Mouse (Mus musculus) layer of hippocampus, adult 9-11 months (tissue): Measurements from ENCODE around the gene Stx1b.
"Not testable (repeated sequence)": the region's sequence is repeated elsewhere in the genome, so short reads cannot be mapped to it uniquely, and the experiment has no call there.

Source experiments
- DNase-seq: peaks from one replicate; pipeline ENCODE4 v3.0.0; 2022

The Stx1b gene

GRCm38 (mm10) chr7:127775837-127776236 lies 48.5 kb downstream of the Stx1b start:
- DNase-seq: not testable (repeated sequence)

- peak; percentile 67 for DNase-seq
These were observed 50.5 kb downstream of the Stx1b start for GRCm38 (mm10) chr7:127773664-127774384.

- no peak for DNase-seq
These were observed 51.8 kb downstream of the Stx1b start for GRCm38 (mm10) chr7:127772557-127772956.

- no peak for DNase-seq
These were observed 52.3 kb downstream of the Stx1b start for GRCm38 (mm10) chr7:127772080-127772479.

GRCm38 (mm10) chr7:127771262-127771661 lies 53.1 kb downstream of the Stx1b start:
- DNase-seq: peak; percentile 69

- DNase-seq: no peak
These were observed 54.1 kb downstream of the Stx1b start for GRCm38 (mm10) chr7:127770039-127770905.

- peak; percentile 88 for DNase-seq
These were observed 54.7 kb downstream of the Stx1b start, which contains the start of gene Orai3 for GRCm38 (mm10) chr7:127769651-127770038. TSS of gene Orai3 (plus strand) at chr7:127769815.

- peak; percentile 98 for DNase-seq
These were observed 55.3 kb downstream of the Stx1b start for GRCm38 (mm10) chr7:127768997-127769593.

GRCm38 (mm10) chr7:127768346-127768996 lies 55.9 kb downstream of the Stx1b start:
- DNase-seq: no peak

GRCm38 (mm10) chr7:127767671-127768345 lies 56.5 kb downstream of the Stx1b start:
- no peak for DNase-seq

- DNase-seq: no peak
These were observed 57.3 kb downstream of the Stx1b start for GRCm38 (mm10) chr7:127766851-127767609.

GRCm38 (mm10) chr7:127765756-127766155 lies 58.6 kb downstream of the Stx1b start:
- DNase-seq: no peak

GRCm38 (mm10) chr7:127763642-127764041 lies 60.7 kb downstream of the Stx1b start:
- no peak for DNase-seq

- no peak for DNase-seq
These were observed 63.3 kb downstream of the Stx1b start for GRCm38 (mm10) chr7:127761026-127761425.

- DNase-seq: no peak
These were observed 63.9 kb downstream of the Stx1b start for GRCm38 (mm10) chr7:127760478-127760877.

- DNase-seq: no peak
These were observed 64.6 kb downstream of the Stx1b start for GRCm38 (mm10) chr7:127759716-127760115.
